Mouse (Mus musculus) layer of hippocampus, postnatal 10 days (tissue): ENCODE results near the gene 1500009C09Rik. TPM values are rescaled to one million over a fixed set of nuclear protein-coding genes. Genes with fewer than 3 reads are reported as not detected.

Experiments used
- DNase-seq, 2 experiments: peaks; one replicate each; pipeline ENCODE4 v3.0.0; 2021; ENCODE audit warnings: low spot score in 2 of 2
- long read RNA-seq: library from polyadenylated mRNA; stranded (forward); transcript quantifications from one replicate; pipeline ENCODE4 v2.0.0, GENCODE M21; 2023
- total RNA-seq, 2 experiments: library from RNA; stranded (reverse); gene quantifications; 2 replicates each; pipeline ENCODE4 v1.2.3; 2021

The 1500009C09Rik gene
- 10 to 100 TPM; 79.9 to 88.8 TPM for total RNA-seq
- long read RNA-seq, partial matches to known transcripts: 0 of 11 reads
- long read RNA-seq, other reads (novel, unspliced or antisense): 9 of 11 reads

DNA sequence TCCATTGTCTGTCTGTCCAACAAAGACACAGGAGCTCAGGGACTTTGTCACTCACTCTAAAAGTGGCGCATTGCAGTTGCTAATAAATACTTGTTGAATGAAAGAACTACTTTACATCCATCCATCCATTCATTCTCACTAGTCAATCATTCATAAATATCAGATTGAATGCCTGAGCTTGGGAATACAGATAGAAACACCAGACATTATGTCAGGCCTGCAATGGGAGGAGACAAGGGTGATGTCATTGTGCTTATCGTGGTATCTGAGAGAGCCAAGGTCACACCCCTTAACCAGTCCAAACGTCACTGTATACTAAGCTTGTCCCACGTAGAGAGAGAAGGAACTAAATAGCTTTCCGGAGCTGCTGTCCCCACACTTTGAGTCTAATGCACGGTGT lies at the start of gene 1500009C09Rik:
Gene 1500009C09Rik, plus strand, starts transcription at position 301 of the 400 bp plus-strand sequence.
- DNase-seq: no peak

DNA sequence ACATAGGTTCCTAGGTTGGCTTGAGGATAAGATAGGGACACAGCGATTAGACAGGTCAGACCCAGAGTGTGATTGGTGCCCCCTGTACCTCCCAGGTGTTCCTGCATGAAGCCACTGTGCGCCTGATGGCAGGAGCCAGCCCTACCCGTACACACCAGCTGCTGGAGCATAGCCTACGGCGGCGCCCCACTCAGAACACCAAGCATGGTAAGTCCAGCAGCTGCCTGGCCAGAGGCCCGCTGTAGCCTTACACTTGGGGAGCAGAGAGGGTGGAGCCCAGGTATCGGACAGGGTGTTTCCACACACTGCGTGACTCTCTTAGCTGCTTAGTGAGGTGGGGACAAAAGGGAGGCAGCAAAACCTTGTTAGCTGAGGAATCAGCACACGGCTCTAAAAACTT lies 49.1 kb upstream of the 1500009C09Rik start:
- no peak for DNase-seq

DNA sequence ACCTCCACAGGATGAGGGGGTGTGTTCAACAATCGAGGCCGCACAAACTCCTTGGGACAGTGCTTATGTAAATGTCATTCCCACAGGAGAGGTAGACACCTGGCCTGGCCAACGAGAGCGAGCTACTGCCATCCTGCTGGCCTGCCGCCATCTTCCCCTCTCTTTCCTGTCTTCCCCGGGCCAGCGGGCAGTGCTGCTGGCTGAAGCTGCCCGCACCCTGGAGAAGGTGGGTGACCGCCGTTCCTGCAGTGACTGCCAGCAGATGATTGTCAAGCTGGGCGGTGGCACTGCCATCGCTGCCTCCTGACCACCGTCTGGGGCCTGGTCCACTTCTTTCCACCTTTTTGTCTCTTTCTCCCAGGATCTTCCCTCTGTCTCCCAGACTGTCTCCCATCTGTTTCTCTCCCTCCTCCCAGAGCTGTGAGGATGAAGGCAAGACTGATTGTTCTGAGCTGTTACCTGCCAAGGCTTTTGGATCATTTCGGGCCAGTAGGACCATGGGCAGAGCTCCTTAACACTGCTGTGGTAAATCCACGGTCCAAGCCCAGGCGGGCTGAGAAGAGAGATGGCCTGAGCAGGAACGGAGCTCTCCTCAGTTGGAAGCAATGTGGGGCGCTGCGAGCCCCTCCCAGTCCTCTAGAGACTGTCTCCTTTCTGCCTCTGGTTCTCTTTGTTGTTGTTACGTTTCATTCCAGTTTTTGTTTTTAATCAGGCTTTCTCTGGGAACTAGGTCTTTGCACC lies 48.4 kb upstream of the 1500009C09Rik start:
- DNase-seq: no peak

DNA sequence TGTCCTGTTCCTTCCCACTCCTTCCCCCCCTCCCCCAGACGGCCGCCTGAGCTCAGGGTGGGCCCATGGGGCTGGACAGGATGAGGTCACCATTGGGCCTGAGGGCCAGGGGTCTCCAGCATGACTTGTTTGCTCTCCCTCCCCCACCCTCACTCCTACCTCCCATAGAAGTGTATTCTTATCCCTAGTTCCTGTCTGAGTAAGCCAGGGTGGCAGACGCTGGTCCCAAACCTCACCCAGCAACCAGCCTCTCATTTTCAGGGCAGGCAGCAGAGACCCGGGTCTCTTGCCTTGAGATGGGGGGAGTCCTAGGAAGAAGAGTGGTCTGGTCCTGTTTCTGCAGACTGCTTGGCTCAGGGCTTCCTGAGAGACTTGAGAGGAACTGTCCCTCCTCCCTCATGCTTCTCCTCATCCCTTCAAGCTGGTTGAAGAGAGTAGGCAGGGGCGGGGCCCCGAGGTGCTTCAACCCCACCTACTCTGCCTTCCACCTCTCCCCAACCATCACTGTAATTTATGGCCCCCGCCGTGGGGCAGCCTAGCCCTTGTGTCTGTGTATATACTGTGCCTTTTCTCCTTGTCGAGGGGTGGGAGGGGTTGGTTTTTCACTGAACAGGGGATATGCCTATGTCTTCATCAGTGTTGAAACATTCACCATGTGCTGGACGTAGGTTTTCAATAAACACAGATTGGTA lies 47.4 kb upstream of the 1500009C09Rik start:
- no peak for DNase-seq

DNA sequence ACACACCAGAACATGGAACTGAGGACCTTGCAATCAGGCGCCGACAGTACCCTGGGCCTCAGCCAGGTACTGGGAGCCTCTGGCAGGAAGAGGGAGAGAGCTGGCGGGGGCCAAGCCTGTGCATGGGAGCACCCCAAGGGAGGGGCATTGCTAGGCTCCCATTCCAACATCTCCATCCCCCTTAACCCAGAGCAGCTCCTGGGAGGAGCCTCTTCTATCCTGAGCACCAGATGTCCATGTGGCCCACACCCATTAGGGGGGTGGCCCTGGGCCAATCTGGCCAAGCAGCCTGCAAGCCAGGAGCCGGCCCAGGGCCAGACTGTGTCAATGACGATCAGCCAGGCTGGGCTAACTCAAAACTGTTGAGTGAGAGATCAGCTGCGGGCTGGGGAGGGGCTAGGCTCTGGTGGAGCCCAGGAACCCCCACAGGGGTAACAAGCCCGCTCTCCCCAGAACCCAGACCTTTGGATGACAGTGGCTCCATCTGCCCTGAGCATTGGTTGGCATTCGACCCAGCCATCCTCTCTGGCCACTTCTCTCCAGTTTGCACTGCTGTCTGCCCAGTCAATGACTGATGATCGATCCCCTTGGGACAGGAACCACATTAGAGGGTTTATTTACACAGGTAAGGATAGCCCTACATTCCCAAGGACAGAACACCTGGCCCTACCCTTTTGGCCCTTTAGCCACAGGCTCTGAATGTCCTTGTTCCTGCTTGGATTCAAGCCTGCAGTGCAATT lies 45.7 kb upstream of the 1500009C09Rik start:
- DNase-seq: peak; percentile 65 to 79

DNA sequence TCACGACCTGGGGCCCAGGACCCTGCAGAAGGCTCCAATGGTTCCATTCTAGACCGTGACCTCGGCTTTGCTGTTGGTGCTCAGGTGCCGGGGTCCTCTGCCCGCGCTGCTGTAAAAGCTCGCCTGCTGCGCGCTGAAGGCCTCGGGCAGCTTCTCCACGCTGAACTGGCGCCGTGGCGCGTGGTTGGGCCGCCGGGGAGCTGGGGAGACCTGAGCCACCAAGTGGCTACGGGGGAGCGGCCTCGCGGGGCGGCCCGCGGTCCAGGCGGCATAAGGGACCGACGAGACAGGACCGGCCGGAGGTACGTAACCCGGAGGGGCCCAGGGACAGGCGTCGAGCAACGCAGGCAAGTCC lies 45.1 kb upstream of the 1500009C09Rik start:
- DNase-seq: no peak

DNA sequence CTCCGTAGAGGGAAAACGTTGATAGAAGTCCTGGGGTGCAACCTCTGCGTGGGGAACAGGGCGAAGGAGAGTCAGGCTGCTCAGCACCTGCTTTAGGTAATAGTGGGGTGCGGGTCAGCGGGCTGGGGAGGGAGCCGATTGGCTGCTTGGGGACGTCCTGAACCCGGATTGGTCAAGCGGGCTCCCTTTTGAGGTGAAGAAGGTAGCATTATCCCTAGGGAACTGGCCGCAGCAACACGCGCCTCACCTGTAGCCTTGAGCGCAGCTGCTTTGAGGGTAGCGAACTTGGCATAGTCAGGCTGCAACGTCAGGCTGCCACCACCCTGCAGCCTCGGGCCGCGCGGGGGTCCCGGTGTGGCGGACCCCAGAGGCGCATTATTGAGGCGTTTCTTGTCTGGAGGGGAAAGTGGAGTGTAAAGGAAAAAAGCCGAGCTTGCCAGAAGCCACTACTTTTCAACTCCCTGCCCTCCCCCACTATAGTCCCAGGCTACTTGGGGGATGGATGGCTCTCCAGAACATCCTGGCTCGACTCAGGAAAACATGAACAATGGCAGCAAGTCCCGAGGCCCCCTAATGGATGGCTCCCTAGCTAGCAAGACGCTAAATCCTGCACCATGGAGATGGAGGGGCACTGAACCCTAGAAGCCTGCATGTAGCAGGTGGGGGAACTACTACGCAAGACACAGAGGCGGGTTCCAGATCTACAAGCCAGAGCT lies 44.5 kb upstream of the 1500009C09Rik start:
- DNase-seq: no peak

DNA sequence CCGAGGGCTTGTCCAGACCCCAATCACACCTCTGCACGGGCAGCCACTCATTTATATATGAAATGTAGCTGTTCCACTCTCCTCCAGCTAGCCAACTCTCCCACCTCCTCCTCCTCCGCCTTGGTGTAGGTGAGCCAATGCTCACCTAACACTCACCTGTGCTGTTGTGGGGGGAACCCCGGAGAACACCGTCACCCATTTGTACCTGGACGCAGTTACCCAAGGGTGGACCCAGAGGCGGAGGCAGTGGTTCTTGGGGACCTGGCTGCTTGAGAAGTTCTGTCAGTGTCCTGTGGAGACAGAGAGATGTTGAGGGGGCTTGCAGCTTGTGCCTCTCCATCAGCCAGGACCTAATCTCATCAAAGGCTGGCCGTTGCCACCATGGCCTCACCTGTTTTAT lies 43.9 kb upstream of the 1500009C09Rik start:
- no peak for DNase-seq

DNA sequence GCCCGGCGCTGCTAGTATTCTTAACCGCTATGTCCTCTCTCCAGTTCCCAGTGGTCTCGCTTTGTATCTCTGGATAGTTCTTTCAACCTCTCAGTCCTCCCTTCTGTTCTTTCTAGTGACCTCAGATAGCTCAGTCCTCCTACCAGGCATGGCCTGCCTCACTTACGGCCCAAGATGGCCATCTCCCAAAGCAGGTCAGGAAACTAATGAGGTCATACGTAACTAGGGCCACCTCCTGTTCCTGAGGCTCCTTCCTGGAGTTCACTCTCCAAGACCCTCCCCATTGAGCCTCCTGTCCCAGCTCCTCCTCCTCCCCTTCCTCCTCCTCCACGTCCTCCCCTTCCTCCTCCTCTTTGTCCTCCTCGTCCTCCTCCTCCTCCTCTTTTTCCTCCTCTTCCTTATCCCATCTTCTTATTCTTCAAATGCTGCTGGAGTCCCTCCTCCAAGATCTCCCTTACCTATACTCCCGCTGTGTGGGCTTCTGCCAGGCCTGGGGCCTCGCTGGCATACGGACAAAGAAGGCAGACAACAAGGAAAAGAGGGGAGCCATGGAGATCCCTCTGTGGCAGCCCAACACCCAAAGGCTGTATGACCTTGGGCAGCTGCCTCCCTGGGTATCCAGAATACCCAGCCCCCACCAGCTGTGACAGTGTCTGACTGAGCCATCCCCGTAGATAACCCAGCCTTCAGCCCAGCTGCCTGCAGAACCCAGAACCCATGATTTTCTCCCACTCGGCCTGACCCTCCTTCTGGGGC lies 42.7 kb upstream of the 1500009C09Rik start:
- no peak for DNase-seq

DNA sequence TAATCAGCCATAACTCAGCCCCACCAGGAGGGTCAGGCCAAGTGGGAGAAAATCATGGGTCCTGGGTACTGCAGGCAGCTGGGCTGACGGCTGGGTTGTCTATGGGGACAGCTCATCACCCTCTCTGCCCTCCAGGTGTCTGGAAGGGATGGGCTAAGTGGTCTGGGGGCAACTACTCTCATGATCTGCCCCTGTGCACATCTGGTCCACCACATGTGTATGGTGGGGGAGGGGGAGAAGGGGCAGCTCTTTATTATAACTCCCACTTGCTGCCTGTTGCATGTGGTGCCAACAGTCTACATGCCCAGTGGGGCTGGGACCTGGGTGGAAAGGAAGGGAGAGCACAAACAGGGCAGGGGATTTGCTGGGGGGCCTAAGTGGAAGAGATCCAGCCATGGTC lies 41.4 kb upstream of the 1500009C09Rik start:
- no peak for DNase-seq

DNA sequence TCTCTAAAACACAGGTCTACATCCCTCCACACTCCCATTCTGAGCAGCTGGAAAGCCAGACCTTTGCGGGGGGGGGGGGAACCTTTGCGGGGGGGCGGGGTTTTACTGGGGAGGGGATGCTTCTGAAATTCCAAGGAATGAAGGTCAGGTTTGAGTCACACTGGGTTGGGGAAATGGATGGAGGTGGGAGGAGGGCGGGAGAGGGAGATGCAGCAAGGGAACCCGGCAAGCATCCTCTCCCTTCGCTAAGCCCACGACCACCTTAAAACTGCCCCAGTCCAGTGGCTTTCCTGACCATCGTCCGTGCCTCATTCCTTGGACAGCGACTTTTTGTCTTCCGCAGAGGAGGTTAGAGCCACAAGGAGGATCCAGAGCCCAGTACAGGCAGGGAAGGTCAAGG lies 40.9 kb upstream of the 1500009C09Rik start:
- no peak for DNase-seq

DNA sequence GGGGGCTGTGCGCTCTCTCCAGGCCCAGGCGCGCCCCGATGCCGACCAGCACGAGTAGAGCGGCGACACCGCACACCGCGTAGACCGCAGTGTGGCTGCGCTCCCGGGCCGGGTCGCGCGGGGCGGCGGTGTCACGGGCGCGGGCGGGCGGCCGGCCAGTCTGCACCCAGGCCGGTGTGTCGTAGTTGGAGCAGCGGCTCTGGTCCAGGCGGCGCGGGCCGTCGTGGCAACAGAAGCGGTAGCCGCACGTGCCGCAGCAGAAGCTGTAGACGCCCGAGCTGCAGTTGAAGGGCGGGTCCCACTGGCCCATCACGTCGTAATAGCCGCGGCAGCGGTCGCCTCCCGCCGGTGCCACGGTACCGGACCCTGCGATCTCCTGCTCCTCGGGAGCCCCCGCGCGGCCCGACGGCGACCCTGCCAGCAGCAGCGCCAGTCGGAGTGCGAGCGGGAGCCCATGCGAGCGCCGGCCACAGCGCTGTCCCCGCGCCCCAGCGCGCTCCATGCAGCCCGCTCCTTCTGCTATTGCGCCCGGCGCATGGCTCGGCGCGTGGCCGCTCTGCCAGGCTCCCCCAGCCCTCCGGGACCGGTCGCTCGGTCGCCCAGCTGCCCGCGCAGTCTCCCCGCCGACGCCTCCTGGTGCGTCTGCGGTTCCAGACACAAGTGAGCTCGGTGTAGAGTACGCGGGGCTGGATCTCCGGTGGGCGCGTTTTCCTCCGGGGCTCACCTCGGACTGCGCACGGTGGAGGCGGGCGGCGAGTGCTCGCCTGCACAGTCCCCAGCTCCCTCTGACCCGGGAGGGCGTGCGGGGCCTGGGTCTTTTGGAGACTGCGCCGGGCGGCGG lies 40.1 kb upstream of the 1500009C09Rik start:
- peak in 1 of 2 experiments; percentile 62 for DNase-seq

DNA sequence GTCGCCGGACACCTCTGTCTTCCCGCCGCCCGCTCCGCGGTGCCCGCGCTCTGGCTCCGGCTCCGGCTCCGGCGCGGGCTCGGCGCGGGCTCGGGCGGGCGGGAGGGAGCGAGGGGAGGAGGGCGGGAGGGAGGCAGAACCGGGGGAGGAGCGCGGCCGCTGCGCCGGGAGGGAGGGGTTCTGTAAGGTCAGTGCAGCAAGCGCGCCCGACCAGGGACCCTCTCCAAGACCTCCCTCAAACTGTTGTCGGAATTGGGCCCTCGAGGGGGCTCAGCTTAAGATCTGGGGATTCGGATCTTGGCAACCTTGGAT lies 39.5 kb upstream of the 1500009C09Rik start, which contains the start of gene Shisa8:
Gene Shisa8, minus strand, starts transcription at position 64 of the 312 bp plus-strand sequence.
- DNase-seq: no peak

DNA sequence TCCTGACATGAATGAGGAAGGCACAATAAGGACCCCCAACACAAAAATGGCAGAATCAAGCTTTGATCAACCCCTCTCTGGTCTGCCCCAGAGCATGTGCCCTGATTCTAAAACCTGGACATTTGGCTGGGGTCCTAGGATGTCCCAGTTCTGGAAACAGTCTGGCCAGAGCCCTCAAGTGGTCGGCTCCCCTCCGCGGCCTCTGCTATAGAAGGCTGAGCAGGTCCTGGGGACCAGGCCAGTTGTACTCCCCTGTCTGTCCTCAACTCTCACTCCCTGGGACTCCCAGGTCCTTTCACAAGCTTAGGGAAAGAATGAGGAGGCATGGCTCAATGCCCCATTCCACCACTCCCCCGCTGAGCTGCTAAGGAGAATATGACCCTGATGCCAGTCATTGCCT lies 39.0 kb upstream of the 1500009C09Rik start:
- DNase-seq: no peak

DNA sequence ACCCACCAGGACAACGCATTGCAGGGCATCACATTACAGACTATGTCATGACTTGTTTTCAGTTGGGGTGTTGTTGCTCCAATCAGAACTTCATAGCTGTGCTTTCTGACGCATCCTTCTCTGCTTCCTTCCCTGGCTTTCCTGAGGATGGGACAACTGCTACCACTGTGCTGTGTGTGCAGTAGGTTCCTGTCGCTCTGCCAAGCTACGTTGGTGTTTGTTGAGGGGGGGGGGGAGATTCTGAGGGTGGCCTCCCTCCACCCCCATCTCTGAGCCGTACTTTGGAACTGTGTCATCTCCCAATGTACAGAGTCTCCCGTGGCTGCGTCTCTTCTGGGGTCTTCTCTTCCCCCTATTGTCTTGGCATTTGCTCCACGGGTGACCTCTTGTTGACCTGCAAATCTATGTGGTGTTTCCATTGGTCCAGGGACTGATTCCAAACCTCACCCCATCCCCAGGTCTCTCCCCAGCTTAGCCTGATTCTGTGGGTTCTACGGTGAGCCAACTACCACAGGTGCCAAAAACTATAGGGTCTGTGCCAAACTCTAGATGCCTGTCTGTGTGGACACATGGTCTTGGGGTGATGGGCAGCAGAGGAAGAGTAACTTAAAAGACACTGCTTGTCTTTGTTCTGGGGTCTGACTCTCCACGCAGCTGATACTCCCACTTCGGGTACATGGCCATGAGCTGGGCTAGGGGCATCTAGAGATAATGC lies 36.7 kb upstream of the 1500009C09Rik start:
- DNase-seq: no peak

DNA sequence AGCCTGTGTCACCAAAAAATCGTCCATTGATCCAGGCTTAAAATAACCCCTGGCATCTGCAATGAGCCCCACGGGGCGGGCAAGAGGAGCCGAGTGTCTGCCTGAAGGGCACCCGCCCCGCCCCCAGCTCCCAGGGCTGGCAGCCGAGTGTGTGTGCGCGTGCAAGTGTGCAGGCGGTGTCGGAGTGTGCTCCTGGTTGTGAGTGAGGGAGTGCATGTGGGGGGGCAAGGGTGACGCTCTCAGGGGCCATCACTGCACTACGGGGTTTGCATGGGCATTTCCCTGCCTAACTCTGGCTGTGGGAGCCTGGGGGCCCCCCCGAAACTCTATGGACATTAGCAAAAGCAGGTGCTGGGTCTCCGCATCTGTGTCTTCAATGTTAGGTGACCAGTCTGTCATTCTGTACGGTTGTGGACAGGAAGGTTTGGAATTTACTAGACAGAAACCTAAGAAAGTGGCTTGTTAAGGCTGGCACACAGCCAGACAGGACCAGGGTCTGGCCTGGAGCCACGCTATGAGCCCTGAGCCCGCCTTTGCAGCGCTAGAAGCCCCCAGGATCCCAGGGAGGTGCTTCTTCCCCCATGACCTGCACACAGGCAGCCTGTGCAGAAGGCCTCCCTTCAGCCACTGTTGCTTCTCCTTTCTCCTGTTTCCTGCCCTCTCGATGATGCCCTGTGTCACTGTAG lies 35.9 kb upstream of the 1500009C09Rik start:
- no peak for DNase-seq

DNA sequence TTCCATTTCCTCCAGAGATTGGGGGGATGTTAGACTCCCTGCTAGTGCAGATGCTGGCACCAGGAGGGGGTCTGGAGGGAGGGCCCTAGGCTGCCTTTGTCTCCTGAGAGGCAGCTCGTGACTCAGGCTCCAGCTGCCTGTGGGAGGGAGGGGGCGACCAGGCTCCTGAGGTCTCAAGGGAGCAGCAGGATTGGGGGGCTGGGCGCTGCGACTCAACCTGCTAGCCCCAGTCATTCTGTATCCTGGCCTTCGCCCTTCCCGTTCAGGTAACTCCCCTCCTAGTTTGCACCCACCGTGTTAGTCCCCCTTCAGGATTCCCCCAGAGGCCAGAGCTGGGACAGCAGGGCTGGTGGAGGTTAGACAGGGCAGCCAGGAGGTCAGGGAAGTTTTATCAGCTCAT lies 35.2 kb upstream of the 1500009C09Rik start:
- DNase-seq: no peak

DNA sequence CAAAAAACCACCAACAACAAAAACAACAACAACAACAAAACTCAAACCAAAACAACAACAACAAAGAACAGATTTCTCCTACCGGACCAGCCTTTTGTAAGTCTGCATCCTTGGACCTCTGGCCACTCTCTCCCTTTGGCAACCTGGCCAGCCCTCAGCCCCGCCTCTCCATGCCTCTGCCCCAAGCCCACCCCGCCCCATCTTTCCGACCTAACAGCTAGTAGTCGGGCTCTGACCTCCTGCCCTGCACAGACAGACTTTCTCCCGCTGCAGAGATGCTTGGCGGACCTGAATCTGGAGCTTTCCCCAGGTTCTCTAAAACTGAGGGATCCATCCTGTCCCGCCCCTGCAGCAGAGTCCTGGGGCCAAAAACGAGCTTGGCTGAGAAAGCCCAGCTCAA lies 34.2 kb upstream of the 1500009C09Rik start:
- DNase-seq: no peak
